In the genomic region with DNA sequence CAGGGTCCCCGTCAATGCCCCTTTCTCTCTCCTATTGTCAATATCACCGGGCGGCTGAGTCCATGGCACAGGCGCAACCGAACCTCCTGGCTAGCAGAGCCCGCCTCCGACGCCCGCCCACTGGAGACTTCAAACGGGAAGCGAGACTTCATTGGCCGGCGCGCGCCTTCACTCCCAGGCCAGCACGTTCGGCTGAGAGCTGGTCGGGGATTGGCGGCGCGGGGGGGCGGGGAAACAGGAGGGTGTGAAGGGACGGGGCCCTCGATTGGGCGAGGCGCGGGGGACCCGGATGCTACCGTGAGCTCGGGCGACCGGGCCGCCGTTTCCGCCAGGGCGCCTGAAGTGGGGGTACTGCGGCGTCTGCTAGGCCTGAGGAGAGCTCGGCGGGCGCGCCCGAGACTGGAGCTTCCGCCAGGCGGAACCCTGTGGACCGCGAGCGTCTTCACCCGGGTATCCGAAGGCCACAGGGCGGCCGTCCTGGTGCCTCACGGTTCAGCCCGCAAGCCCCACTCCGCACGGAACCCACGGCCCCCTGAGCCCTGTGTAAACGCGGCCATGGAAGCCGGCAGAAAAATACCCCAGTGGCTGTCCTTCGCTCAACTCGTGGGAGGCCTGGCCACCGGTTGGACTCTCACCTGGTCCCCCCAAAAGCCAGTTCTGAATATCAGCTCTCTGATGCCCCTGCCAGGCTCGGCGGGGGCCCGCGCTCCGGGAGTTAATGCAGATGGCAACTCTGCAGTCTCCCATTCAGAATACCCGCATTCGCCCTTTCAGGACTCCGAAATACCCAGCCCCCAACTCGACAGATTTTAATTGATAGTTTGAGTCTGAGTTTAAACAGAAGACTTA, we compare ENCODE assay signal across 8 mouse cellular contexts. TPM values are rescaled to one million over a fixed set of nuclear protein-coding genes. Genes with fewer than 3 reads are reported as not detected.
A peak's percentile ranks its signal among the peaks of the same experiment; 100 is the strongest.
DNase-seq lines count a peak whose midpoint lies in the region; ATAC-seq lines count a peak whose summit lies in the region.

A gene (minus strand): TSS at position 92 of the 849 bp plus-strand sequence.

- under 1% methylated on average over 71 of the region's 72 CpGs for WGBS in heart, embryonic 10.5 days
- WGBS in kidney, embryonic 15.5 days, result under 1% methylated on average over 72 of the region's 72 CpGs

- no peaks in the 10 kb centered on the region for H3K9me3 ChIP-seq in heart, embryonic 10.5 days
- no peaks in the 10 kb centered on the region for H3K9me3 ChIP-seq in kidney, embryonic 15.5 days (replicated peaks)

- ATAC-seq in erythroblast, adult 5-6 weeks (replicated peaks; ENCODE audit: low FRiP score, poor library complexity, severe bottlenecking), result peak; percentile 97
- ATAC-seq in kidney, embryonic 15.5 days (replicated peaks; ENCODE audit: low FRiP score), result peak; percentile 100
- ATAC-seq in monocyte, adult 5-6 weeks (replicated peaks; ENCODE audit: insufficient number of reproducible peaks, low FRiP score, low TSS enrichment, poor library complexity, severe bottlenecking), result peak; percentile 97

- H3K27ac ChIP-seq in heart, embryonic 10.5 days, result peak within 1 kb of the TSS; percentile 99
- peak within 1 kb of the TSS; percentile 96 for H3K27ac ChIP-seq in kidney, embryonic 15.5 days

- H3K9ac ChIP-seq in kidney, embryonic 15.5 days, result peak within 1 kb of the TSS; percentile 98

- peaks cover 28% of the 10 kb centered on the region for H3K4me1 ChIP-seq in heart, embryonic 10.5 days
- H3K4me1 ChIP-seq in kidney, embryonic 15.5 days, result peaks cover 21% of the 10 kb centered on the region

- DNase-seq in B cell, adult 2 months, result peak; percentile 99
- peak; percentile 99 for DNase-seq in brain, adult 2 months (ENCODE audit: low read depth, low spot score)
- peak; percentile 100 for DNase-seq in heart, embryonic 10.5 days (ENCODE audit: low spot score)
- peak; percentile 99 for DNase-seq in liver
- peak; percentile 99 to 100 for DNase-seq in spleen, postnatal 4 days (ENCODE audit: low spot score in 2 of 2)

- H3K4me3 ChIP-seq in heart, embryonic 10.5 days, result peak within 1 kb of the TSS; percentile 94
- H3K4me3 ChIP-seq in kidney, embryonic 15.5 days (replicated peaks), result peak within 1 kb of the TSS; percentile 100

- peak within 1 kb of the TSS; percentile 72 for H3K4me2 ChIP-seq in kidney, embryonic 15.5 days

- no peaks in the 10 kb centered on the region for H3K27me3 ChIP-seq in heart, embryonic 10.5 days (ENCODE audit: insufficient read depth, poor library complexity, severe bottlenecking)
- H3K27me3 ChIP-seq in kidney, embryonic 15.5 days, result no peaks in the 10 kb centered on the region

- H3K36me3 ChIP-seq in heart, embryonic 10.5 days, result peaks cover 15% of the 10 kb centered on the region
- peaks cover 14% of the 10 kb centered on the region for H3K36me3 ChIP-seq in kidney, embryonic 15.5 days

RNA-seq across cellular contexts. Expression of the gene that starts here (rescaled TPM):
- 25.6 and 47.6 TPM in 2 replicates for total RNA-seq in erythroblast, adult 5-6 weeks (2015; ENCODE audit: low replicate concordance)
- total RNA-seq in erythroblast, adult 5-6 weeks (2017; ENCODE audit: low replicate concordance), result 6.4 TPM in 2 replicates
- 8.8 and 9.4 TPM in 2 replicates for polyA plus RNA-seq in heart, embryonic 10.5 days (2016; fragmentation: Nextera tagmentation; extraction: Ambion mirVana)
- 12.4 and 13.6 TPM in 2 replicates for polyA plus RNA-seq in kidney, embryonic 15.5 days (2015; fragmentation: Nextera tagmentation; extraction: Ambion mirVana)
- total RNA-seq in monocyte, adult 5-6 weeks (2017), result 18.1 to 30.8 TPM (median 25.0 TPM) in 3 replicates

Comparison
In these comparisons a context has a peak if more than half of its experiments do, and no peak if none do; other contexts are left out.
1. Peak in every context shown above with its lines: DNase-seq, ATAC-seq, H3K4me3 ChIP-seq and H3K27ac ChIP-seq.